Mouse (Mus musculus) liver, embryonic 14.5 days (tissue): ENCODE results near the gene Olfr963. TPM values are rescaled to one million over a fixed set of nuclear protein-coding genes. Genes with fewer than 3 reads are reported as not detected.

ENCODE experiments used
- ATAC-seq: fragments of 200-750 bp; cut with Nextera tagmentation; 2 replicates; pipeline ENCODE4 v1.8.0; 2017; ENCODE audit warnings: moderate number of reproducible peaks, mild to moderate bottlenecking, moderate library complexity; ENCODE audit not compliant: insufficient read depth
- DNase-seq, 3 experiments: peaks; one replicate each; pipeline ENCODE4 v3.0.0-alpha.2; 2012 to 2013; ENCODE audit warnings: low read depth in 3 of 3, low spot score in 3 of 3
- H3K27ac ChIP-seq: fragments of 300-500 bp; sonication (generic); 2 replicates; pipeline ENCODE4 v1.5.1; 2014; ENCODE audit warnings: moderate library complexity, mild to moderate bottlenecking, control low read depth, inconsistent platforms
- H3K27me3 ChIP-seq: fragments of 300-500 bp; sonication (generic); 2 replicates; pipeline ENCODE4 v1.6.1; 2014; ENCODE audit warnings: mild to moderate bottlenecking, low read length, moderate library complexity; ENCODE audit not compliant: control insufficient read depth, insufficient read depth
- H3K36me3 ChIP-seq: fragments of 300-500 bp; sonication (generic); replicated peaks from 2 replicates; pipeline ENCODE4 v1.6.1; 2014; ENCODE audit warnings: low read depth; ENCODE audit not compliant: control insufficient read depth, insufficient read depth
- H3K4me1 ChIP-seq, 2 experiments: fragments of 200-500 bp in 1 of 2; fragments of 300-500 bp in 1 of 2; sonication (generic) in 1 of 2; replicated peaks; 2 replicates each; pipeline ENCODE4 v1.6.1; 2012 to 2014; ENCODE audit warnings: antibody characterized with exemption in 1 of 2, inconsistent platforms in 1 of 2, low read length in 1 of 2; ENCODE audit not compliant: control insufficient read depth in 2 of 2, insufficient read depth in 2 of 2
- H3K4me2 ChIP-seq: fragments of 300-500 bp; sonication (generic); 2 replicates; pipeline ENCODE4 v1.6.1; 2014; ENCODE audit warnings: low read depth, mild to moderate bottlenecking, control low read depth, moderate library complexity
- H3K4me3 ChIP-seq, 2 experiments: fragments of 200-500 bp in 1 of 2; fragments of 300-500 bp in 1 of 2; sonication (generic) in 1 of 2; 2 replicates each; pipeline ENCODE4 v1.5.1; 2012 to 2014; ENCODE audit warnings: low read depth in 2 of 2, low read length in 2 of 2, mild to moderate bottlenecking in 2 of 2, control low read depth in 1 of 2, inconsistent platforms in 1 of 2, moderate library complexity in 1 of 2; ENCODE audit not compliant: insufficient read depth in 1 of 2
- H3K9ac ChIP-seq: fragments of 300-500 bp; sonication (generic); replicated peaks from 2 replicates; pipeline ENCODE4 v1.6.1; 2014; ENCODE audit warnings: mild to moderate bottlenecking, control low read depth, moderate library complexity
- H3K9me3 ChIP-seq: fragments of 300-500 bp; sonication (generic); 2 replicates; pipeline ENCODE4 v1.6.1; 2016; ENCODE audit warnings: low read length, mixed read lengths; ENCODE audit not compliant: control insufficient read depth
- CTCF ChIP-seq: IDR thresholded peaks from 2 replicates; pipeline ENCODE4 v1.5.1; 2016; ENCODE audit warnings: antibody characterized with exemption, low read depth, control low read depth
- EP300 ChIP-seq: IDR thresholded peaks from 2 replicates; pipeline ENCODE4 v1.6.1; 2016; ENCODE audit warnings: antibody characterized with exemption, low read depth
- WGBS: fragments of 180-500 bp; shearing (Covaris S2); extraction: QIAGEN DNeasy Blood & Tissue Kit; methylation state at CpG from one replicate; pipeline ENCODE4 v1.1.7; 2014; ENCODE audit not compliant: insufficient replicate concordance; 5-methylcytosine and 5-hydroxymethylcytosine counted together
- polyA plus RNA-seq, 2 experiments: library from polyadenylated mRNA; depleted of rRNA in 1 of 2; stranded (reverse) in 1 of 2; unstranded in 1 of 2; fragments of >200 nt; fragmentation: Nextera tagmentation in 1 of 2; extraction: Ambion mirVana in 1 of 2; gene quantifications; 2 replicates each; pipeline versions ENCODE4 v1.2.1 to v1.2.3; 2012 to 2014

Gene Olfr963
- polyA plus RNA-seq (2012; rRNA removed), result not detected in 2 replicates
- polyA plus RNA-seq (2014; fragmentation: Nextera tagmentation; extraction: Ambion mirVana), result not detected in 2 replicates

DNA sequence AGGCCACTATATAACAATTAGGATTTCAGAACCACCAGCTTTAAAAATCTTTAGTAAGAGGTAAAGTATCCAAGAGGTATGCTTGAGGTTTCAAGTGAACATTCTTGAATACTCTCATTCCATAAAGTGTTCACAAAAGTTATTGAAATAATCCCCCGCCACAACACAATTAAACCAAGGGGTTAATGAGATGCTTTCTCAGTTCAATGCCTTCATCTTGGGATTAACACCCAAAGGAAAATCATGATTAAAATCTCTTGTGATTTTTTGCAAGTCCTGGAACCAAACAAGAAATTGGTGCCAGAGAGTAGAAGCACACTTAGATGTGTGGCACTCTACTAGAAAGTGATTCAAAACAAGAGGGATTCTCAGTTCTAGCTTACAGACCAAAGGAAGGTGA is at the start of gene Olfr963:
TSS of gene Olfr963 (plus strand) at position 301 of the 400 bp plus-strand sequence.
- Histone ChIP-seq H3K4me1 (no peaks in the 10 kb centered on the region), H3K27ac (no peak within 1 kb of the TSS), H3K9me3 (no peaks in the 10 kb centered on the region), H3K4me2 (no peak within 1 kb of the TSS), H3K9ac (no peak within 1 kb of the TSS), H3K36me3 (no peaks in the 10 kb centered on the region), H3K27me3 (no peaks in the 10 kb centered on the region), H3K4me3 (no peak within 1 kb of the TSS)
- TF ChIP-seq CTCF, result no peak
- no peak for TF ChIP-seq EP300
- WGBS, result 66% methylated on average over 1 of the region's 1 CpGs
- no peak for ATAC-seq
- DNase-seq, result no peak

DNA sequence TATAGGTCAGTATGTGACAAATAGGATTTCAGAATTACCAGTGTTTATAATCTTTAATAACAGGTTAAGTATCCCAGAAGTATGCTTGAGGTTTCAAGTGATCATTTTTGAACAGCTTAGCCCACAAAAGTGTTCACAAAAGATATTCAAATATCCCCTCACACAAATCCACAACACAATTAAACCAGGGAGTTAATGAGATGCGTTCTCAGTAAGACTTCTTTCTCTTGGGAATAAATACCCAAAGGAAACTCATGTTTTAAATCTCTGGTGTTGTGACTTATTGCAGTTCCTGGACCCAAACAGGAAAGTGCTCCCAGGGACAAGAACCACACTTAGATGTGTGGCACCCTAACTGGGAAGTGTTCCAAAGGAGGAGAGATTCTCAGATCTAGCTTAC is 45.9 kb upstream of the Olfr963 start, which contains the start of gene Olfr960:
TSS of gene Olfr960 (plus strand) at position 301 of the 400 bp plus-strand sequence.
- WGBS, result 61% methylated on average over 1 of the region's 1 CpGs
- Histone ChIP-seq H3K27ac (no peak within 1 kb of the TSS), H3K4me1 (no peaks in the 10 kb centered on the region), H3K4me2 (no peak within 1 kb of the TSS), H3K9me3 (no peaks in the 10 kb centered on the region), H3K9ac (no peak within 1 kb of the TSS), H3K4me3 (no peak within 1 kb of the TSS), H3K27me3 (no peaks in the 10 kb centered on the region), H3K36me3 (no peaks in the 10 kb centered on the region)
- no peak for TF ChIP-seq CTCF
- no peak for TF ChIP-seq EP300
- DNase-seq, result no peak
- ATAC-seq, result no peak

DNA sequence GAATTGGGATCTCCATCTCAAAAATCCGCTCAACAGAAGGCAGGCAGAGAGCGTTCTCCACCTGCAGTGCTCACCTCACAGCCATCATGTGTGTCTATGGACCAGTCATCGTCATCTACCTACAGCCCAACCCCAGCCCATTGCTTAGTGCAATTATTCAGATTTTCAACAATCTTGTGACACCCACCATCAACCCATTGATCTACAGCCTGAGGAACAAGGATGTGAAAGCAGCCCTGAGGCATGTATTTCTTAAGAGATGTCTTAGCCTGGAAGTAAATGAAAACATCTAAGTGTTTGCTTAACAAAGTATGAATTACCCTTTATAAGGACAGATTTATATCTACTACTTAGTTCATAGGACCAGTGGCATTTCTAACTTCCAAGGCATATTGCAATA is 43.2 kb upstream of the Olfr963 start:
- Histone ChIP-seq H3K36me3 (no peaks in the 10 kb centered on the region), H3K4me3 (no peak overlapping the region), H3K4me1 (no peaks in the 10 kb centered on the region), H3K9ac (no peak overlapping the region), H3K27ac (no peak overlapping the region), H3K4me2 (no peak overlapping the region), H3K9me3 (no peaks in the 10 kb centered on the region), H3K27me3 (no peaks in the 10 kb centered on the region)
- no peak for TF ChIP-seq CTCF
- TF ChIP-seq EP300, result no peak
- DNase-seq (no peak), ATAC-seq (no peak)
- WGBS, result 48% methylated on average over 3 of the region's 3 CpGs

DNA sequence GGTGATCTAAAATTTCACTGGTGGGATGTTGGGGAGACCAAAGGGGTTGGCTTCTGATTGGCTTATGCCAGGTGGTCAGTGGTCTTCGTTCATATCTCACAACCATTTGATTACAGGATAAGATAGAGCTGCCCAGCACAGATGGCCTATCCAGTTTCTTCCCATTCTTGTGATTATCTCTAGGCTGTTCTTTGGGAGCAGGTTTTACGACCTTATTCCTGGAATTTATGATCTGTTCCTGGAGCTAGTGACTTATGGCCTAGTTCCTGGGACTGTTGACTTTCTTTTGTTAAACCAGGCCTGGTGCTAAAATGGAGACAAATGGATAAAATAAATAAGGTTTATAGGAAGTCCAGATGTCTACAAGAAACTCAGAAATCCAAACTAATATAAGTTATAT is 42.3 kb upstream of the Olfr963 start:
- 25% methylated on average over 2 of the region's 2 CpGs for WGBS

DNA sequence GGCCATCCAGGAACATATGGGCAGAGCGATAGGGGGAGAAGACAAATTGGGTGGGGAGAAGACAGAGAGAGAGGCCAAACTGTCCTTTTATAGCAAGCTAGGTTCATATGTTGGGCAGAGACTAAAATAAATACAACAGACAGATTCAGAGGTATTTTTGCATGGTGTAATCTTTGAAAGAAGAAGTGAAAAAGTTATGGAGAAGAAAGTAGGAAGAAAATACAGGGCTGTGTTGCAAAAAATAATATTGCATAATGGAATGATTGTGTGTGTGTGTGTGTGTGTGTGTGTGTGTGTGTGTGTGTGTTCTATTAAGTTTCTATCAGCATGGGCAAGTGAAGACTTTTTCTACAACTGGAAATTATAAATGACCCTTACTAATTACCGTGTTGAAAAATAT is 37.9 kb upstream of the Olfr963 start:
- Histone ChIP-seq H3K36me3 (no peaks in the 10 kb centered on the region), H3K9me3 (no peaks in the 10 kb centered on the region), H3K4me1 (no peaks in the 10 kb centered on the region), H3K27ac (no peak overlapping the region), H3K4me3 (no peak overlapping the region), H3K9ac (no peak overlapping the region), H3K4me2 (no peak overlapping the region), H3K27me3 (no peaks in the 10 kb centered on the region)
- no peak for TF ChIP-seq EP300
- TF ChIP-seq CTCF, result no peak
- ATAC-seq (no peak), DNase-seq (no peak)
- 58% methylated on average over 2 of the region's 2 CpGs for WGBS

More for the DNA sequence above, 42.3 kb upstream of the Olfr963 start:
- DNase-seq (no peak), ATAC-seq (no peak)
- Histone ChIP-seq H3K36me3 (no peaks in the 10 kb centered on the region), H3K9ac (no peak overlapping the region), H3K4me1 (no peaks in the 10 kb centered on the region), H3K9me3 (no peaks in the 10 kb centered on the region), H3K4me3 (no peak overlapping the region), H3K4me2 (no peak overlapping the region), H3K27me3 (no peaks in the 10 kb centered on the region), H3K27ac (no peak overlapping the region)
- no peak for TF ChIP-seq EP300
- TF ChIP-seq CTCF, result no peak
